Mouse (Mus musculus): ENCODE results near the gene C1qtnf6.

DNA sequence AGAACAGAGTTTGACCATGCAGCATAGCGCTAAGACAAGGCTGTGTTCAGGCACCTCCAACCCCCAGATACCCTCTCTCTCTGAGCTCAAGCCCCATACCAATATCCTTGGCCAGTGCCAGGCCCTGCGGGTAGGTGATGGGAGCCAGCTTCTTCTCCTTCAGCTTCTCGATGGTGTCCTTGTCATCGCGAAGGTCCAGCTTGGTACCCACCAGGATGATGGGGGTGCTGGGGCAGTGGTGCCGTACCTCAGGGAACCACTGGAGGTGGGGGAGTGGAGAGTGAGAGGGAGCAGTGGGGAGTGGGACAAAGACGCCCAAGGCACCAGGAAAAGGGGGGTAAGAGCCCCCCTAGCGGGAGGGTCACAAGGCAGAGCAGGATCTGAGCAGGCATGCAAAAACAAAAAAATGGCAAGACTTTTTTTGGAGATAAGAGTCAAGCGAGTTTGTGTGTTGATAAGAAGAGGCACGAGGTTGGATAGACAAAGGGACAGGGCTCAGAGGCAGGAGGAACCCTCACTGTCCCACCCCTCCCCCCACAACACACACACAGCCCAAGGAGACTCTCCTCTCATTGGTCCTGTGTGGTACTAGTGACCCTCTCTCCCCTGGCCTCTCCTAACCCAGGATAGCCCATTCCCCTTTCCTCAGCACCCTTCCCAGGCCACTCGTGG is 33.7 kb upstream of the C1qtnf6 start:
- no peak for TF ChIP-seq CTCF (IDR thresholded peaks at IDR 0.05; ENCODE audit: low read depth)
- no peak for TF ChIP-seq EP300 (IDR thresholded peaks at IDR 0.05; ENCODE audit: low read depth)
